Mouse (Mus musculus) neural tube, embryonic 10.5 days (tissue): ENCODE data around the gene Rnf121.
"Not testable (repeated sequence)": the region's sequence is repeated elsewhere in the genome, so short reads cannot be mapped to it uniquely, and the experiment has no call there.

Experiments
- DNase-seq: peaks from one replicate; pipeline ENCODE4 v3.0.0-alpha.2; 2017; ENCODE audit warnings: low spot score; ENCODE audit errors: extremely low spot score

The Rnf121 gene

DNA sequence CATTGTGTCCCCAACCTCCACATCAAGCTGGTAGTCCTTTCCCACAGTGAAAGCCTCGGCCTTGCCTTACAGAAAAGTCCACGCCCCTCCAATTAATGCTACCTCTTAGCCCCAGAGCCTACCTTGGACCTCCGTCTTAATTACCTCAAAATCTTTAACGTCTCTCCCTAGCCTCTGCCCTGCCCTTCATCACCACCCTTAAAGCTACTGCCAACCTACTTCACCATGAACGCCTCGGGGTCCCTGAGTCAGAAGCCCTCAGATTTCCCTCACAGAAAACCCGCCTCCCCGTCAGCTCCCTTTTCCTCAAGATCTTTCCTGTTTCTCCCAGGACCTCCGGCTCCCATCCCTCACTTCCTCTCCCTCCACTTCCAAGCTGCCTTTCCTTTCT lies 619 bp downstream of the Rnf121 start:
- DNase-seq = no peak

DNA sequence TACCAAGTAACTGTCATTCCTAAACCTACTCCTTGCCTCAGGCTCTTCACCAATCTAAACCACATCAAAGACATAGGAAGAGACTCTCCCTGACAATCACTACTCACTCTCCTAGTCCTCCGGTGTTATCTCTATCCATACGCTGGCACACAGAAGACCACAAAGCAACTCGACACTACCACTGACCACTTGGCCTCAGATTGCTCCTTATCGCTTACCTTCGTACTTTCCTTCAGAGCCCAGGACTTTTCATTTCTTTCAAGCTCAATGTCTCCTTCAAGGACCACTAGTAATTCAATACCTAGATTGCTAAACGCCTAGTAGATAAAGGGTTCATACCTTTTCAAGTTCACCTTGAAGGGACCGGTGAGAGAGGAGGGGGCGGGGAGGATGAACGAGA lies 1.4 kb downstream of the Rnf121 start:
- no peak for DNase-seq

DNA sequence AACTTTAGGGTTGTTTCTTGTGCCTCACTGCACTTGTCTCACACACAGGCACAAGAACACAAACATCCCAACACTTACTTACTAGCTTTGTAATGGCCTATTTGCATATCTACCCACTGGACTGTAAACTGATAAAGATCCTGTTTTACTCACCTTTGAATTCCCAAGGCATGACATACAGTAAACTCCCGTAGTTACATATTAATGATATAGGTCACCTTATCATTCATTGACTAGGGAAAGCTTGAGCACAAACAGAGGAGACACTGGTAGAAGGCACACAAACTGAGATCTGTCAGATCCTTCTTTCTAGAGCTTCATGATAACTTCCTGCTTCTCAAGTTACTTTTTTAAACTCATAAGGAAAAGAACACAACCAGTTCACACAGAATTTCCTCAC lies 3.1 kb downstream of the Rnf121 start:
- no peak for DNase-seq

DNA sequence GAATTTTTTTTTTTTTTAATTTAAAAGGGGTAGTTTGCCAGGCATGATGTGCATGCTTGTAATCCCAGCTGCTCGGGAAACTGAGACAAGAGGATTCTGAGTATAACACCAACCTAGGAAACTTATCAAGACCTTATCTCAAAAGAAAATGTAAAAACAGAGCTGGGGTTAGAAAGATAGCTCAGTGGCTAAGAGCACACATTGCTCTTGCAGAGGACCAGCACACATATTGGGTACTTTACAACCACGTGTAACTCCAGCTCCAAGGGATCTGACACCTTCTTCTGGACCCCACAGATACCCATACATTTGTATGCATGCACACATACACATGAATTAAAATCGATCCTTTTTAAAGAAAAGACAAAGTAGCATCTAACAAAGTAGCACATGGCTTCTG lies 3.9 kb downstream of the Rnf121 start:
- DNase-seq = no peak

DNA sequence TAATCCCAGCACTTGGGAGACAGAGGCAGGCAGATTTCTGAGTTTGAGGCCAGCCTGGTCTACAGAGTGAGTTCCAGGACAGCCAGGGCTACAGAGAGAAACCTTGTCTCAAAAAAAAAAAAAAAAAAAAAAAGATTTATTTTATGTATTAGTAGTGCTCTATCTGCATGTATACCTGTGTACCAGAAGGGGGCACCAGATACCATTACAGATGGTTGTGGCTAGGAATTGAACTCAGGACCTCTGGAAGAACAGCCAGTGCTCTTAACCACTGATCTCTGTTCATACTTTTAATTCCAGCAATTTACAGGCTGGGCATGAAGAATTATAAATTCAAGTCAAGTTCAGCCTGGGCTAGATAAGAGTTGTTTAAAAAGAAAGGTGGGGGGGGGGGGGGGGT lies 16.7 kb downstream of the Rnf121 start:
- DNase-seq = not testable (repeated sequence)

DNA sequence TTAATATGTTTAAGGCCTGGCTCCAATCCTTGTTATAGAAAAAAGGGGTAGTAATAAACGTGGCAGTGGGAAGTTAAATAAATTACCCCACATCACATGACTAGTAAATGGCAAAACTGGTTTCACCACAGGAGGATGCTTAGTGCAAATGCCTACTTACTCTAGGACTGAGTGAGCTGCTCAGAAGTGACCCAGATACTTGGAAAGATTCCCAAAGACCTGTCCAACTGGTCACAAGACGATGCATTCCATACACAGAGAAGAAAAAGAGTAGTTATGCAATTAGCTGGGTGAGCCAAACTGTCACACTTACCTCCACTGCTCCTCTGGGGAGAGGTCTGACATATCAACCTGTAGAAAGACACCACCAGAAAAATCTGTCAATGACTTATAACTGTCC lies 23.0 kb downstream of the Rnf121 start:
- DNase-seq = no peak

DNA sequence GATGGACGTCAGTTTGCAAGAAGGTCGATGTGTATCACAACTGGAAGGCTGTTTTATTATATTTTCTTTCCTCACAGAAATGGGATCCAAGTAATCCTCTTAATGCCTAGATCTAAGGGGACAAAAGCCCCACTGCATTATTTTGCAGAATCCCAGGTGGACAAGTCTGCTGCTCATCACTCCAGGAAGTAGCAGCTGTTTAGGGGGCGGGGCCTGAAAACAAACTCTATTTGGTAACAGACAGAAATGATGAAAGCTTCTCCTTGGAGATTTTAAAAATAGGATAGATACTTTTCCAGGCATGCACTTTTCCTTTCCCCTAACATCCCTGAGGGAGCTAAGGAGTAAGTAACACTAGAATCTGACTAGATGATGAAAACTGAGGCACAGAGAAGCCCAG lies 28.0 kb downstream of the Rnf121 start:
- no peak for DNase-seq

DNA sequence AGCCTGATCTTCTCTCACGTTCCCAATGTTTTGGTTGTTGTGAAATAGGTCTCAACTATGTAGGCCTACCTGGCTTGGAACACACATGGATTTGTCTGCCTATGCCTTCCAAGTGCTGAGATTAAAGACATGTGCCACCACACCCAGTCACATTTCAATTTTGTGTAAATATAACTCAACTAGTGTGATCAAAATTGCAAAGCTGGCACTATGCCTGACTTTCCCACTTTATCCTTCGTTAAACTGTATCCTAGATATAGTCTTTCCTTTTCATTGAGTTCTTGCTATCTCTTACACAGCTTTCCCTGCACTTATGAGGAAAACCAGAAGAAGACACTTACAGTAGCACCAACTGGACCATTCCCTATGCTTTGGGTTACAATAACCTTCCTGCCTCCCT lies 29.7 kb downstream of the Rnf121 start:
- no peak for DNase-seq

DNA sequence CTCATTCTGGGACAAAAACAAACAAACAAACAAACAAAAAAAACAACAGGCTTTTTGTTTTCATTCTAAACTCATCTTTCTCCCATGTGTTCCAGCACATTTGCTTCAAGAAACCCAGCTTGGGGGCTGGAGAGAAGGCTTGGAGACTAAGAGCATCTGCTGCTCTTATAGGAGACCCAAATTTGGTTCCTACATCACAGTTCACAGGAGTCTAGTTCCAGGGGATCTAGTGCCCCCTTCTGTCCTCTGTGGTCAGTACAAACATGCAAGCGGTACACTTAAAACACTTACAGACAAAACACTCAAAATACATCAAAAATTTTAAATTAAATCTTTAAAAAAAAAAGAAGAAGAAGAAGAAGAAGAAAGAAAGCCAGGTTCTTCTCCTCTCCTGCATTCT lies 30.4 kb downstream of the Rnf121 start:
- no peak for DNase-seq

DNA sequence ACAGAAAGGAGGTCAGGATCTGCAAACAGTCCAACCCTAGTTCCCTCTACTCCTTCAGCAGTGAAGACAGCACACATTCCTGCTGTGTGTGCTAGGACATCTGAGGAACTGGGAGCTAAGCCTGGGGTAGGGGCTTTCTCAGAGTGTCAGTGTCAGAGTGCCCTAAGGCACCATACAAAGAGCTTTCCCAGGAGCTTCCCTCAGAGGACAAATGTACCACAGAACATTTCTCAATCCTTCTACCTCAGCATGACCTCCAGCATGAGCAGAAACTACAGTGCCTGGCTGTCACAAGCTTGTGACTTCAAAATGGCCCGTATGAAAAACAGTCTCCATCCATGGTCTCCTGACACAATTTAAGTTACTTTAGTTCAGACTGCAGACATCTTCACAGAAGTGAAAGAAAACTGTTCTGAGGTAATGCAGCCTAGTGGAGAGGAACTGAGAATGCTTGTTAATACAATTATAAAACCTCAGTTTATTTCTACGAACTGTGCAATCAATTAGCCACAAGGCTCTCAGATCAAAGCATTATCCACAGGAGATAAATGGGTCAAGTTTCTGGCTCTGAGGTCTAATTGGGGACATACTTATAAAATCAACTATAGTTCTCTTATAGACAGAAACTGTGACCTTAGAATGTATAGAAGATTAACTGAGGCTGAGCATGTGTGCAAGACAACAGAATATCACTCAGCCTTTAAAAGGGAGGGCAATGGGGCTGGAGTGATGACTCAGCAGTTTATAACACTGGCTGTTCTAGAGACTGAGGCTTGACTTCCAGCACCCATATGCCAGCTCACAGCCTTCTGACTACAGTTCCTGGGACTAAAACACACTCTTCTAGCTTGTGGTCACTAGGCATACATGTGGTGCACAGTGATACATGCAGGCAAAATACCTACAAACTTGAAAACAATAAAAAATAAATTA lies 39.8 kb downstream of the Rnf121 start:
- no peak for DNase-seq

DNA sequence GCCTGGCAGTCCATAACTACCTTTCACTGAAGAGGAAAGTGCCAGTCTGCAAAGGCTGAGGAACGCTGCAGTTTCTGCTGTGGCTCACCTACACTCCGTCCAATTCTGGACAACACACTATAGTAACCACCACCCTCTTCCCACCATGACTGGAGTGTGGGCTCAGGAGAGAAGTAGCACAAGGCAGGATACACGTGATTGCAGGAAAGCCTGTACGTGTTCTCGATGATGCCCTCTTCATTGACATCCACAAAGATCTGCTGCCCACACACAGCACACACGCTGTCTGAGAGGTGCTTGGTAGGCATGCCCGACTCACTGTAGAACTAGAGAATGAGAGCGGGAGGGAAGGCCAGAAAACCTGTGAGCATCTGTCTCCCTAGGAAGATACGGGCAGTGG lies 41.4 kb downstream of the Rnf121 start:
- no peak for DNase-seq

DNA sequence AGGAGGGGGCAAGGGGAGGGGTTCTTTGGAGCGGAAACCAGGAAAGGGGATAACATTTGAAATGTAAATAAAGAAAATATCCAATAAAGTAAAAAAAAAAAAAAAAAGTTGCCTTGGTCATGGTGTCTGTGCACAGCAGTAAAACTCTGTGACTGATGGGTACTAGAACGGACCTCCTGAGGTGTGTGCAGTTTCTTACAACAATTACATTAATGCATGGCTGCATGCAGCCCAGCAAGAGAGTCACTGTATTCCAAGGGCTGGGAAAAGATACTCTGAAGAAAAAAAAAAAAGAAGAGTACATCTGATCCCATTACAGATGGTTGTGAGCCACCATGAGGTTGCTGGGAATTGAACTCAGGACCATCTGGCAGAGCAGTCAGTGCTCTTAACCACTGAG lies 44.3 kb downstream of the Rnf121 start:
- DNase-seq = not testable (repeated sequence)

DNA sequence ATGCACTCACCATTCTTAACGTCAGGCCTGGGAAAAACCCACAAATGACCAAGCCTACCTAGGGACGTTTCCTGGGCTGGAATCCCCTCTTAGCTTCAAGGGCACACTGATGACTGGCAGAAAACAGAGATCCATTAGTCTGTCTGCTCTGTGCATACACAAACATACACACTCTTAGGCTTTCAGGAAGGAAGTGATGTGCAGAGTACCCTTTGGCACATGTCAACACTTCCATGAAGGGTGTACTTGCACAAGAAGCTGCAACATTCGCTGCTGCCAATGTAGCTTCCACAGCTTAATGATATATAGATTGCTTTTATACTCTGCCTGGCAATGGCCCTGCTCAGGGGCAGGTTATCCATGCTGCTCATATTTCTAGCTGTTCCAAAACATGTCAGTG lies 45.9 kb downstream of the Rnf121 start:
- DNase-seq = no peak

DNA sequence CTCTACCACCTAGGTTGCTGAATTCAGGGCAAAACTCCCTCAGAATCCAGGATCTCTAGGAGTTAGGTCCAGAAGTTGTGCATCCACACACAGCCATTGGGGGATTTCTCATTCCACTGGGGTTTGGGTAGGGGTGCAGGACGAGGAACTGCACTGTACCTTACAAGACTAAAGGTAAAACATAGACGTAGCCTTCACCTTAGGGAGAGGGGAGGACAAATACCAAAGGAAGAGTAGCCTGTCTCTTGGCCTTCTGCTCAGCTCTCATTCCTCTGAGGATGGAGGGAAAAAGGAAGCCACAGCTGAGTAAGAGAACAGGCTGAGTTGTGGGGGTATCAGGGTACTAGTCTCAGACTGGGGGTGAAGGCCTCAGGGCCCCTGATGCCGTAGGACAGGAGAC lies 46.7 kb downstream of the Rnf121 start, which contains the start of gene Il18bp:
Il18bp (minus strand) TSS at position 101 of the 400 bp plus-strand sequence.
- no peak for DNase-seq

DNA sequence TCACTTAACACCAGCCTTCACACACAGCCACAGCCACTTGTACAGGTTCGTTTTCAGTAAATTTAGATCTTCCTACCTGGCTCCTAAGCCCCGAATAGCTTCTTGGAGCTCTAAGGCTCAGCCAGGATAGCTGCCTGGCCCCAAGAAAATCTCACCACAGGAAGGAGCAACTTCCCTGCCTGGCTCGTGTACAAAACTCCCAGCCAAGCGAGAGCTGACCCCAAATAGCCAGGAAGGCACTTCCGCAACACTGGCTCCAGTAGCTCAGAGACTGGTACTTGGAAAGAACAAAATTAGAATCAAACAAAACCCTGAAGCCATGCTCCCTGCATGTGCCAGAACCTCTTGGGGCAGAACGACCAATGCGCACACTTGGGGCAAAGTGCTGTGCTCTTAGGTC lies 47.2 kb downstream of the Rnf121 start:
- DNase-seq = no peak

DNA sequence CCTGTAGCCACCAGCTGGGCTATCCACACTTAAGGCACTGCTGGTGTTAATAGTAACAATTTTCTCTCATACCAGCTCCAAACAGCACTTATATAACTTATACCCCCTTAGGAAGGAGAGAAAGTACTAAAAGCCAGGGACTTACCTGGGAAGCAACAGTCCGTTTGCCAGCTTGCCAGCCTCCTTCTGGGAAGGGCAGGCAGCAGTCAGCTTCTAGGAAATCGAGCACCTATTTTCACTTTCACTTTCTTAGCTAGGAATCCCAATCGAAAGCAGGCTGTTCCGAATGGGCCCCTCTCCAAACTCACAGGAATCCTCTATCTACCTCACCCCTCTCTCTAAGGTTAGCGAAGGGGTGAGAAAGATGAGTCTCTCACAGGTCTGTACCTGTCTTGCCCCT lies 47.8 kb downstream of the Rnf121 start:
- no peak for DNase-seq

DNA sequence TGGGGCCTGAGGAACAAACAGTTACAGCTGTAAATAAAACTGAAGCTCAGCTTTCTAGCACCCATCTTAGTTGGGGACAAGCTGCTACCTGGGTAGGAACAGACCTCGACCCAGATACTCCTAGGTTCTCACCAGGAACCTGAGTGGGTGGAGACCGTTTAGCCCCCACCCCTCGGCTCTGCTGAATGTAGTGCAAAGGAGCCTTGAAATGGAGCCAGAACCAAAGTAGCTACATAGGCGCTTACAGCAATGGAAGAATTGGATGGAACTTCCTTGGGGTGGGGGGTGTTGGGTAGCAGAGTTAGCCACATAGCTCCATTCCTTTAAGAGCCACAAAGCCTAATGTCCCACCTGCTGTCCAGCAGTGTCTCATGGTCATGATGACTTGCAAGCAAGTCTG lies 48.3 kb downstream of the Rnf121 start:
- no peak for DNase-seq

DNA sequence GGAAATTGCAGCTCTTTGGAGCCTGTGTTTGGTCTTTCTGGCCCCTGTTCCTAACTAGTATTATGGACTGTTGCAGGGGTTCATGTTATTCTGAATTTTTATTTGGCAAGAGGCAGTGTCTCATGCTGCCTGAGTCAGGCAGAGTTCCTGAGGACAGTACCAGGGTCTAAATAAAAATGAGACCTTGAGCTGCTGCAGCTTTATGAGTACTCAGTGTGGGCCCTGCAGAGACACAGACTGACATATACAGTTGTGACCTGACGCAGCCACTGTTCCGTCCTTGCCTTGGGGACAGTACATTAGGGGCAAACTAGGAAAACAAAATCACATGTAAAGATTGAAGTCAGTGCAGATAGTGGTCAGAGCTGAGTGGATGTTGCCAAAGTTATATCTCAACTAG lies 50.3 kb downstream of the Rnf121 start:
- DNase-seq = no peak

DNA sequence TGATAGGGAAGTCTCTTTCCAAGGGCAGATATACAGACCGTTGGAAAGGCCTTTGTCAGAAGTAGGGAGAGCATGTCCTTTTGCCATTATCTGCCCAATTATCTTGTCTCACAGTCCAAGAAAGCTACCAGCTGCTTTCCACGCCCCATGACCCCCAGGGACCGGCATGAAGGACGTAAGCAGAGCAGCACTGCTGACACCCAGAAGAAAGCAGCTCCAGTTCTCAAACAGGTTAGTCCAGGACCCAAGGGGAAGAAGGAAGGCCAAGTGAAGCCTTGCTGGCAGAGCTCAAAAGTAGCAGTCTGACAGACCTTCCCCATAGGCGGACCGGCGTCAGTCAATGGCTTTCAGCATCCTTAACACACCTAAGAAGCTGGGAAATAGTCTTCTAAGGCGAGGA lies 51.9 kb downstream of the Rnf121 start:
- DNase-seq = no peak

DNA sequence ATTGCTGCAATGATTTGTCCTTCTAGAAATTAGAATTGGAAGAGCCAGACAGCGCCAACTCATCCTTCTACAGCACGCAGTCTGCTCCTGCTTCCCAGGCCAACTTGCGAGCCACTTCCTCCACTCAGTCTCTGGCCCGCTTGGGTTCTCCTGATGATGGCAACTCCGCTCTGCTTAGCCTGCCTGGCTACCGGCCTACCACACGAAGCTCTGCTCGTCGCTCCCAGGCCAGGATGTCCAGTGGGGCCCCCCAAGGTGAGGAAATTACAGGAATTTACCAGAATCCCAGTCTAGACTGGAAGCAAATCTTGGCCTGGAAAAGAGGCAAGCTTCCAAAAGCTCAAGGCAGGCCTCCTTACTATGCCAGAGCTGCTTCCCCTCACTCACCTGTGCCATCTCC lies 53.4 kb downstream of the Rnf121 start:
- no peak for DNase-seq

DNA sequence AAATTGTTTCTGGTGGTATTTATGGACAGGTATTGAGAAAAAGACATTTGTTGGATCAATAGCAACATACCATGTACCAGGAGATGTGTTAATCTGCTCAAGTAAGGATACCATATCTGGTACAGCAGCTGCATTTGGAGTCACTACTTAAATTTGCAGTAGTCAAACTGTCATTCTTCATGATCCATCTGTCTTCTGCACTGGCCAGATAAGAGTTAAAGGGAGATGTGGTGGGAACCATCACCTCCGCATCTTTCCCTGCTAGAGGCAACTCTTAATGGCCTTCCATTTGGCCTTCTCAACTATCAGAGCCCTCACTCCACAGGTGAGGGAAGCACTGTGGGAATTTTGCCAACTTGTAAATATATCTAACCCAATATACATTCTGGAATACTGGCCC lies 58.7 kb downstream of the Rnf121 start:
- no peak for DNase-seq

DNA sequence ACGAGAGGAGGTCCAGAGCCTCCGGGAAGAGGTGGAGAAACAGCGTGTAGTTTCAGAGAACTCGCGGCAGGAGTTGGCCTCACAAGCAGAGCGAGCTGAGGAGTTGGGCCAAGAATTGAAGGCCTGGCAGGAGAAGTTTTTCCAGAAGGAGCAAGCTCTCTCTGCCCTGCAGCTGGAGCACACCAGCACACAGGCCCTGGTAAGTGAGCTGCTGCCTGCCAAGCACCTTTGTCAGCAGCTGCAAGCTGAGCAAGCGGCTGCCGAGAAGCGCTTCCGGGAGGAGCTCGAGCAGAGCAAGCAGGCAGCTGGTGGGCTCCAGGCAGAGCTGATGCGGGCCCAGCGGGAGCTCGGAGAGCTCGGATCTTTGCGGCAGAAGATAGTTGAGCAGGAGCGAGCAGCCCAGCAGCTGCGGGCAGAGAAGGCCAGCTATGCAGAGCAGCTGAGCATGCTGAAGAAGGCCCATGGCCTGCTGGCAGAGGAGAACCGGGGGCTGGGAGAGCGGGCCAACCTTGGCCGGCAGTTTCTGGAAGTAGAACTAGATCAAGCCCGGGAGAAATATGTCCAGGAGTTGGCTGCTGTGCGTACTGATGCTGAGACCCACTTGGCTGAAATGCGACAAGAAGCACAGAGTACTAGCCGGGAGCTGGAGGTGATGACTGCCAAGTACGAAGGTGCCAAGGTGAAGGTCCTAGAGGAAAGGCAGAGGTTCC lies 64.2 kb downstream of the Rnf121 start:
- DNase-seq = no peak

DNA sequence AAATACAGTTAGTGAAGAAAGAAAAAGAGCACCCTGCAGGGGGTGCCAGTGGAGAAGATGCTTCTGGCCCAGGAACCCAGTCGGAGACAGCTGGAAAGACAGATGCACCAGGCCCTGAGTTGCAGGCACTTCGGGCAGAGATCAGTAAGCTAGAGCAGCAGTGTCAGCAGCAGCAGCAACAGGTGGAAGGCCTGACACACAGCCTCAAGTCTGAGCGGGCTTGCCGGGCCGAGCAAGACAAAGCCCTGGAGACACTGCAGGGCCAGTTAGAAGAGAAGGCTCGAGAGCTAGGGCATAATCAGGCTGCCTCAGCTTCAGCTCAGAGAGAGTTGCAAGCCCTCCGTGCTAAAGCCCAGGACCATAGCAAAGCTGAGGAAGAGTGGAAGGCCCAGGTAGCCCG lies 65.0 kb downstream of the Rnf121 start:
- no peak for DNase-seq
